Mouse (Mus musculus) urinary bladder, postnatal 0 days (tissue): ENCODE results near the gene Vmn1r158. TPM values are rescaled to one million over a fixed set of nuclear protein-coding genes. Genes with fewer than 3 reads are reported as not detected.

ENCODE experiments used
- polyA plus RNA-seq: library from polyadenylated mRNA; unstranded; fragments of >200 nt; fragmentation: Nextera tagmentation; extraction: Ambion mirVana; gene quantifications from 2 replicates; pipeline ENCODE4 v1.2.1, GENCODE M21; 2015

Vmn1r158 gene
- not detected in 2 replicates for polyA plus RNA-seq

DNA sequence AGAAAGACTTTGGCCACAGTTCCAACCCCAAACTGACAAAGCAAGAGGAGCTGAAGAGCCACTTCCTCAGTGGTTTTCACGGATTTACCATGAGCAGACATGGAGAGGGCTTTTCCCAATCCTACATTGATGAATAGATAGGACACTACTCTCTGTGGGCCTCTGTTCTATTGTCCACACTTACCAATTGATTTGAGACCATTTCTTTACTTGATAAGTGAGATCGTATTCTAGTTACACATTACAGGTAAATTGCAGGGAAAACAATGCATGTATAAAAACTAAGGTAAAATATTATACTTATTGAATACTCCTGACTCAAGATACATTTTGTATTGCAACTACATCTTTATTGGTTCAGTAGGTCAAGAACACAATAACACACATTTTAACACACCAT, at the start of gene Vmn1r158:
Gene Vmn1r158, minus strand, starts transcription at position 101 of the 400 bp plus-strand sequence.

DNA sequence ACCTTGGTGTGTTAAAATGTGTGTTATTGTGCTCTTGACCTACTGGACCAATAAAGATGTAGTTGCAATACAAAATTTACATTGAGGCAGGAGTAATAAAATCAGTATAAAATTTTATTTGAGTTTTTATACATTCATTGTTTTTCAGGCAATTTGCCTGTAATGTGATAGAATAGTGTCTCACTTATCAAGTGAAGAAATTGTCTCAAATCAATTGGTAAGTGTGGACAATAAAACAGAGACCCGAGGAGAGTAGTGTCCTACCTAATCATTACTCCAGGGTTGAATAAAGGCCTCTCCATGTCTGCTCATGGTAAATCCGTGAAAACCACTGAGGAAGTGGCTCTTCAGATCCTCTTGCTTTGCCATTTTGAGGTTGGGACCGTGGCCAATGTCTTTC, 29.2 kb downstream of the Vmn1r158 start, which contains the start of gene Vmn1r157:
Gene Vmn1r157, plus strand, starts transcription at position 301 of the 400 bp plus-strand sequence.

Other genes starting within 250 kb of the Vmn1r158 start
- not detected in 2 replicates for gene Gm4201, start 225.4 kb downstream of the Vmn1r158 start, polyA plus RNA-seq
- not detected in 2 replicates for gene Gm4565, start 202.7 kb downstream of the Vmn1r158 start, polyA plus RNA-seq
- gene Vmn1r155, start 132.8 kb downstream of the Vmn1r158 start, polyA plus RNA-seq: not detected in 2 replicates
- not detected in 2 replicates for gene Gm8693, start 98.5 kb downstream of the Vmn1r158 start, polyA plus RNA-seq
- not detected in 2 replicates for gene Gm4567, start 71.1 kb downstream of the Vmn1r158 start, polyA plus RNA-seq
- not detected in 2 replicates for gene Vmn1r157, start 29.1 kb downstream of the Vmn1r158 start, polyA plus RNA-seq
- not detected in 2 replicates for gene Vmn1r159, start 52.8 kb upstream of the Vmn1r158 start, polyA plus RNA-seq
- not detected in 2 replicates for gene Vmn1r160, start 80.4 kb upstream of the Vmn1r158 start, polyA plus RNA-seq
- not detected in 2 replicates for gene Gm4214, start 193.9 kb upstream of the Vmn1r158 start, polyA plus RNA-seq
- not detected in 2 replicates for gene Gm4216, start 229.1 kb upstream of the Vmn1r158 start, polyA plus RNA-seq